Mouse (Mus musculus) lung, embryonic 15.5 days (tissue): Measurements from ENCODE around the gene Ppwd1. TPM values are rescaled to one million over a fixed set of nuclear protein-coding genes. Genes with fewer than 3 reads are reported as not detected.

Experiments
- ATAC-seq: fragments of 200-750 bp; cut with Nextera tagmentation; 2 replicates; pipeline ENCODE4 v1.8.0; 2017; ENCODE audit warnings: moderate number of reproducible peaks, borderline replicate concordance; ENCODE audit not compliant: low FRiP score, low TSS enrichment; ENCODE audit errors: extremely low read depth
- H3K27ac ChIP-seq: fragments of 300-500 bp; sonication (generic); 2 replicates; pipeline ENCODE4 v1.5.1; 2015; ENCODE audit warnings: moderate library complexity, mild to moderate bottlenecking, inconsistent platforms
- H3K27me3 ChIP-seq: fragments of 300-500 bp; sonication (generic); 2 replicates; pipeline ENCODE4 v1.6.1; 2015; ENCODE audit warnings: inconsistent platforms
- H3K36me3 ChIP-seq: fragments of 300-500 bp; sonication (generic); 2 replicates; pipeline ENCODE4 v1.6.1; 2015; ENCODE audit warnings: inconsistent platforms
- H3K4me1 ChIP-seq: fragments of 300-500 bp; sonication (generic); 2 replicates; pipeline ENCODE4 v1.6.1; 2015; ENCODE audit warnings: inconsistent platforms
- H3K4me2 ChIP-seq: fragments of 300-500 bp; sonication (generic); 2 replicates; pipeline ENCODE4 v1.6.1; 2015; ENCODE audit warnings: inconsistent platforms, mild to moderate bottlenecking, moderate library complexity
- H3K4me3 ChIP-seq: fragments of 300-500 bp; sonication (generic); 2 replicates; pipeline ENCODE4 v1.5.1; 2015; ENCODE audit warnings: mild to moderate bottlenecking, inconsistent platforms
- H3K9ac ChIP-seq: fragments of 300-500 bp; sonication (generic); 2 replicates; pipeline ENCODE4 v1.6.1; 2015; ENCODE audit warnings: inconsistent platforms
- H3K9me3 ChIP-seq: fragments of 300-500 bp; sonication (generic); 2 replicates; pipeline ENCODE4 v1.6.1; 2016; ENCODE audit warnings: inconsistent platforms
- WGBS: fragments of 180-500 bp; shearing (Covaris S2); methylation state at CpG from one replicate; pipeline ENCODE4 v1.1.7; 2015; 5-methylcytosine and 5-hydroxymethylcytosine counted together
- polyA plus RNA-seq: library from polyadenylated mRNA; unstranded; fragments of >200 nt; fragmentation: Nextera tagmentation; extraction: Ambion mirVana; gene quantifications from 2 replicates; pipeline ENCODE4 v1.2.1, GENCODE M21; 2015

The Ppwd1 gene
- polyA plus RNA-seq, 1 experiment from 2014 or later: 16.4 TPM

DNA sequence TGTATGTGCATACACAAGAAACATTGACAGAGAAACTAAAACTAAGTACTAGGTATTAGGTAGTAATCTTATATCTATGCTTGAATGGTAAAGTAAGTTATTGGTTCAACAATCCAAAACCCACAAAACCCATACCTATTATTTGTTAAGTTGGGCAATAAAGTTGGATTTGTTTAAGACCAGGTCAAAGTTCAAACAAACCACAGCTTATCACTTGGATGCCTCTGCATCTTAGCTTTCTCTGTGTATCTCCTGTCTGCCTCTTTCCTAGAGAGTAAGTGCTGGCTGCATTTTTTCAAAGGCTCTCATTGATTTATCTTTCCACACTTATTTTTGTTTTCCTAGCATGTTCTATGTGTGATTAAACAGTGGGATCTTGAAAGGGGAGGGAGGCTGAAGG, 56.1 kb downstream of the Ppwd1 start:
- no peak overlapping the region for H3K4me3 ChIP-seq
- ATAC-seq: no peak
- no peaks in the 10 kb centered on the region for H3K9me3 ChIP-seq
- no peak overlapping the region for H3K4me2 ChIP-seq
- H3K27me3 ChIP-seq: no peaks in the 10 kb centered on the region
- H3K27ac ChIP-seq: no peak overlapping the region
- H3K4me1 ChIP-seq: peaks cover 7% of the 10 kb centered on the region
- H3K9ac ChIP-seq: no peak overlapping the region
- H3K36me3 ChIP-seq: peaks cover 12% of the 10 kb centered on the region

- 76% methylated on average over 5 of the region's 5 CpGs for WGBS
- Histone ChIP-seq H3K4me3 (no peak overlapping the region), H3K9me3 (no peaks in the 10 kb centered on the region), H3K4me1 (peaks cover 3% of the 10 kb centered on the region; the same call in 1 of the 2 replicates), H3K9ac (no peak overlapping the region), H3K27ac (no peak overlapping the region), H3K4me2 (no peak overlapping the region), H3K36me3 (peaks cover 15% of the 10 kb centered on the region), H3K27me3 (no peaks in the 10 kb centered on the region)
- ATAC-seq: no peak
These were observed 56.9 kb downstream of the Ppwd1 start for GRCm38 (mm10) chr13:104171711-104172110.

GRCm38 (mm10) chr13:104155686-104156085, 73.0 kb downstream of the Ppwd1 start:
- Histone ChIP-seq H3K27me3 (no peaks in the 10 kb centered on the region), H3K27ac (no peak overlapping the region), H3K4me3 (no peak overlapping the region), H3K36me3 (peaks cover 27% of the 10 kb centered on the region), H3K4me2 (no peak overlapping the region), H3K4me1 (no peaks in the 10 kb centered on the region), H3K9me3 (no peaks in the 10 kb centered on the region), H3K9ac (no peak overlapping the region)
- WGBS: 63% methylated on average over 1 of the region's 1 CpGs
- no peak for ATAC-seq

Other genes starting within 250 kb of the Ppwd1 start
- 18.6 and 18.7 TPM in 2 replicates for gene Nln, start 119.2 kb downstream of the Ppwd1 start, polyA plus RNA-seq
- gene Sgtb, start 119.1 kb downstream of the Ppwd1 start, polyA plus RNA-seq: 5.5 TPM in 2 replicates
- gene Trappc13, start 50.4 kb downstream of the Ppwd1 start, polyA plus RNA-seq: 57.5 and 63.8 TPM in 2 replicates
- 17.4 and 20.1 TPM in 2 replicates for gene Trim23, start 50.0 kb downstream of the Ppwd1 start, polyA plus RNA-seq
- 72.8 and 78.6 TPM in 2 replicates for gene Cenpk, start 232 bp downstream of the Ppwd1 start, polyA plus RNA-seq
- 2.9 and 3.6 TPM in 2 replicates for gene Adamts6, start 59.0 kb upstream of the Ppwd1 start, polyA plus RNA-seq